Mouse (Mus musculus): ENCODE measurements at regions not wholly inside any gene's neighbourhood (a gene's known extent, or its start where the extent isn't known, plus 50 kb on each side); places are given as distances from the start of the nearest gene placed in this dataset.

DNA sequence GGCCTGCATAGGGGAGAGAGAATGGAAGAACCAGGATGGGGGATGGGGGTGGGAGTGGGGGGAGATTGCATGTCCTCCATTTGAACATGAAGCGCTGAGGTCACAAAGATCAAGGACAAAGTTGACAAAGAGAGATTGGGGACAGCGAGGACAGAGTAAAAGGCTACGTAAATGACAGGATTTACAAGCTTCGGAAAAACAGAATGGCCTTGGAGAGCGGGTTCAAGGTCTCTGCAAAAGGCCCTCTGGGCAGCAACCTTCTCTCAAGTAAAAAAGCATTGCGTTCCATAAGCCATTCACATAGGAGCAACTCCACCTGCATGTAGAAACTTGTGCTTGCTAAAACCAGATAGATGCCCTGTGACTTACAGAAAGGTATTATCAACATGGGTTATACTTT lies 86.0 kb upstream of the Frmd6 start:
- no peak for ATAC-seq (ENCODE audit: insufficient read depth, low read depth)
- H3K36me3 ChIP-seq (replicated peaks; ENCODE audit: control insufficient read depth, insufficient read depth, low read length) = no peaks in the 10 kb centered on the region
- WGBS = 93% methylated on average over 6 of the region's 6 CpGs
- TF ChIP-seq EP300 (IDR thresholded peaks at IDR 0.05; ENCODE audit: low read depth) (no peak), CTCF (IDR thresholded peaks at IDR 0.05; ENCODE audit: low read depth) (no peak)
- no peaks in the 10 kb centered on the region for H3K9me3 ChIP-seq (replicated peaks; ENCODE audit: control insufficient read depth, low read length)
- DNase-seq (ENCODE audit: low spot score) = no peak
- H3K4me1 ChIP-seq (ENCODE audit: control insufficient read depth, insufficient read depth) = no peaks in the 10 kb centered on the region
- no peak overlapping the region for H3K27ac ChIP-seq (ENCODE audit: low read depth)
- no peak overlapping the region for H3K9ac ChIP-seq (replicated peaks; ENCODE audit: low read depth, low read length)
- H3K27me3 ChIP-seq (ENCODE audit: control insufficient read depth, insufficient read depth, low read length) = no peaks in the 10 kb centered on the region
- no peak overlapping the region for H3K4me3 ChIP-seq (ENCODE audit: low read depth, low read length)
- H3K4me2 ChIP-seq (ENCODE audit: low read depth, low read length) = no peak overlapping the region

DNA sequence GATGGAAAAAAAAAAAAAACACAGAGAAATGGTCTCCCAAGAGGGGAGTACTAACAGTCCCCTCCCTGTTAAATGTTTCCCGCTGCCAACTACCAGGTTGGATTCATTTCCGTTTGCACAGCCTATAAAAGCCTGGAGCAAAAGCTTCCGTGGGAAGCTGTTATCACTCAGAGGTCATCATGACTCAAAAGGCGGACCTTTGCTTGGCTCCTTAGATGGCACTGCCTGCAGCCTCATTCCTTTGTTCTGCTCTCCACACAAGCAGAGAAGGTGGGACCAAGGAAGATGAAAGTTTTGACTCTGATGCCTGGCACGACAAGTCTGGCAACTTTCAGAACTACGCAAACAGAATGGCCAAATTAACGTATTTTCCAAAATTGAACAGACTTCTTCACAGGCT lies 85.5 kb upstream of the Frmd6 start:
- ATAC-seq (ENCODE audit: insufficient read depth, low read depth) = no peak
- Histone ChIP-seq H3K4me2 (ENCODE audit: low read depth, low read length) (no peak overlapping the region), H3K27me3 (ENCODE audit: control insufficient read depth, insufficient read depth, low read length) (no peaks in the 10 kb centered on the region), H3K9ac (replicated peaks; ENCODE audit: low read depth, low read length) (no peak overlapping the region), H3K36me3 (replicated peaks; ENCODE audit: control insufficient read depth, insufficient read depth, low read length) (no peaks in the 10 kb centered on the region), H3K9me3 (replicated peaks; ENCODE audit: control insufficient read depth, low read length) (no peaks in the 10 kb centered on the region), H3K4me1 (ENCODE audit: control insufficient read depth, insufficient read depth) (no peaks in the 10 kb centered on the region), H3K4me3 (ENCODE audit: low read depth, low read length) (no peak overlapping the region), H3K27ac (ENCODE audit: low read depth) (no peak overlapping the region)
- no peak for TF ChIP-seq EP300 (IDR thresholded peaks at IDR 0.05; ENCODE audit: low read depth)
- DNase-seq (ENCODE audit: low spot score) = no peak
- WGBS = 62% methylated on average over 7 of the region's 7 CpGs

DNA sequence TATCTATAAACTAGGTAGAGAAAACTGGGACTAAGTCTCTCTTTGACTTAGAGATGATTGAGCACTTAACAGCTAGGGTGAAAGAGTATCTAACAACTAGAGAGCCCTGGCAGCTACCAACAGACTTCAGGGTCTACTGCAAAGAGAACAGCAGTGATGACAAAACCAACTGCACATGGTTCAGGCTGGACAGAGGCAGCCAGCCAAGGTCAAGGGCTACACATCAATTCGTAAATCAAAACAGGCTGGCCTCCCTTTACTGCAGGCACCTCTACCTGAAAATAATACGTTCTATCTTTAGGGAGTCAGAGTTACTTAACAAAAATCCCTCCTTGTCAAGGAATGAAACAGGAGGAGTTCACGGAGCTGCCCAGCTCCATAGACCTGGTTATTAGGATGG lies 82.5 kb upstream of the Frmd6 start:
- Histone ChIP-seq H3K4me2 (ENCODE audit: low read depth, low read length) (no peak overlapping the region), H3K4me1 (ENCODE audit: control insufficient read depth, insufficient read depth) (no peaks in the 10 kb centered on the region), H3K36me3 (replicated peaks; ENCODE audit: control insufficient read depth, insufficient read depth, low read length) (no peaks in the 10 kb centered on the region), H3K9ac (replicated peaks; ENCODE audit: low read depth, low read length) (no peak overlapping the region), H3K27ac (ENCODE audit: low read depth) (no peak overlapping the region), H3K4me3 (ENCODE audit: low read depth, low read length) (no peak overlapping the region), H3K9me3 (replicated peaks; ENCODE audit: control insufficient read depth, low read length) (no peaks in the 10 kb centered on the region), H3K27me3 (ENCODE audit: control insufficient read depth, insufficient read depth, low read length) (no peaks in the 10 kb centered on the region)
- ATAC-seq (ENCODE audit: insufficient read depth, low read depth) (no peak), DNase-seq (ENCODE audit: low spot score) (no peak)
- no peak for TF ChIP-seq EP300 (IDR thresholded peaks at IDR 0.05; ENCODE audit: low read depth)
- no peak for TF ChIP-seq CTCF (IDR thresholded peaks at IDR 0.05; ENCODE audit: low read depth)
- whole genome bisulfite sequencing = 57% methylated on average over 3 of the region's 3 CpGs

DNA sequence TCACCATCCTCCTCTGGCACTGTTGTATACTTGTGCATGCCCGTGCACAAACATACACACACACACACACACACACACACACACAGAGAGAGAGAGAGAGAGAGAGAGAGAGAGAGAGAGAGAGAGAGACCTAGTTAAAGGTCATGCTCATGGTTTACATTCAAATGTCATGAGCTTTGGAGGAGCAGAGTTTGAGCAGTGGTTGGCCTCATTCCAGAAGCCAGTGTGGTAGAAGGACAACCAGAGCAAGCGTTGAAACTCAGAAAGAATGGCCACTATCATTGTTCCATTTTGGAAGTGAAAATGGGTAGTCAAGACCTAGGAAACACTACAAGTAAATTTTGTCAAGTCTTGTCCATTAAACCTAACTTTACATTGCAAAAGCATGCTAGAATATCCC lies 79.6 kb upstream of the Frmd6 start:
- 35% methylated on average over 2 of the region's 2 CpGs for WGBS
- DNase-seq (ENCODE audit: low spot score) = no peak

DNA sequence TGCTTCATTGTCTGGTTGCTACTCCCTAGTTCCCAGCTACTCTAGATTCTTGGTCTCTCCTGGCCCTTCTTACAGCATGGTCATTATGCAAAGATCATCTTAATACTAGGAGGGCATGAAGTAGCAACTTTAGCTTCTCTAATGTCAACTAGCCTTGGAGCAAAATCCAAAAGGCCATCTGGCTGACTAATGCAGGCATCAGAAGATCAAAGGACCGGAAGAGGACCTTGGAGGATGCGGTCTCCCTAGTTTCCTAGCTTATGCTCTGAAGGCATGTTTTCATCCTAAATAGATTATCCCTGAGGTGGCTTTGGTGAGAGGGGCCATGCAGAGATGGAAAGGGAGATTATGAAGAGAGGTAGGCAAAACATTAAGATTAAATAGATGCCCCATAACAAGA lies 75.7 kb upstream of the Frmd6 start:
- Histone ChIP-seq H3K4me3 (ENCODE audit: low read depth, low read length) (no peak overlapping the region), H3K9me3 (replicated peaks; ENCODE audit: control insufficient read depth, low read length) (no peaks in the 10 kb centered on the region), H3K9ac (replicated peaks; ENCODE audit: low read depth, low read length) (no peak overlapping the region), H3K4me2 (ENCODE audit: low read depth, low read length) (no peak overlapping the region), H3K36me3 (replicated peaks; ENCODE audit: control insufficient read depth, insufficient read depth, low read length) (no peaks in the 10 kb centered on the region), H3K27ac (ENCODE audit: low read depth) (no peak overlapping the region), H3K27me3 (ENCODE audit: control insufficient read depth, insufficient read depth, low read length) (no peaks in the 10 kb centered on the region), H3K4me1 (ENCODE audit: control insufficient read depth, insufficient read depth) (no peaks in the 10 kb centered on the region)
- DNase-seq (ENCODE audit: low spot score) (no peak), ATAC-seq (ENCODE audit: insufficient read depth, low read depth) (no peak)
- WGBS = 87% methylated on average over 2 of the region's 2 CpGs
- no peak for TF ChIP-seq CTCF (IDR thresholded peaks at IDR 0.05; ENCODE audit: low read depth)
- TF ChIP-seq EP300 (IDR thresholded peaks at IDR 0.05; ENCODE audit: low read depth) = no peak

More for the DNA sequence above, 79.6 kb upstream of the Frmd6 start:
- no peak overlapping the region for H3K9ac ChIP-seq (replicated peaks; ENCODE audit: low read depth, low read length)
- no peaks in the 10 kb centered on the region for H3K4me1 ChIP-seq (ENCODE audit: control insufficient read depth, insufficient read depth)
- no peak for ATAC-seq (ENCODE audit: insufficient read depth, low read depth)
- H3K4me3 ChIP-seq (ENCODE audit: low read depth, low read length) = no peak overlapping the region
- H3K4me2 ChIP-seq (ENCODE audit: low read depth, low read length) = no peak overlapping the region
- H3K9me3 ChIP-seq (replicated peaks; ENCODE audit: control insufficient read depth, low read length) = no peaks in the 10 kb centered on the region
- TF ChIP-seq CTCF (IDR thresholded peaks at IDR 0.05; ENCODE audit: low read depth) = no peak
- no peak for TF ChIP-seq EP300 (IDR thresholded peaks at IDR 0.05; ENCODE audit: low read depth)
- H3K27ac ChIP-seq (ENCODE audit: low read depth) = no peak overlapping the region
- no peaks in the 10 kb centered on the region for H3K36me3 ChIP-seq (replicated peaks; ENCODE audit: control insufficient read depth, insufficient read depth, low read length)
- H3K27me3 ChIP-seq (ENCODE audit: control insufficient read depth, insufficient read depth, low read length) = no peaks in the 10 kb centered on the region

GRCm38 (mm10) chr12:70750651-70751578 lies 74.4 kb upstream of the Frmd6 start:
- no peak for DNase-seq (ENCODE audit: low spot score)
- Histone ChIP-seq H3K36me3 (replicated peaks; ENCODE audit: control insufficient read depth, insufficient read depth, low read length) (no peaks in the 10 kb centered on the region), H3K4me3 (ENCODE audit: low read depth, low read length) (no peak overlapping the region), H3K9ac (replicated peaks; ENCODE audit: low read depth, low read length) (no peak overlapping the region), H3K9me3 (replicated peaks; ENCODE audit: control insufficient read depth, low read length) (no peaks in the 10 kb centered on the region), H3K27me3 (ENCODE audit: control insufficient read depth, insufficient read depth, low read length) (no peaks in the 10 kb centered on the region), H3K4me1 (ENCODE audit: control insufficient read depth, insufficient read depth) (no peaks in the 10 kb centered on the region), H3K27ac (ENCODE audit: low read depth) (no peak overlapping the region), H3K4me2 (ENCODE audit: low read depth, low read length) (no peak overlapping the region)
- ATAC-seq (ENCODE audit: insufficient read depth, low read depth) = no peak
- TF ChIP-seq CTCF (IDR thresholded peaks at IDR 0.05; ENCODE audit: low read depth) (no peak), EP300 (IDR thresholded peaks at IDR 0.05; ENCODE audit: low read depth) (no peak)
- WGBS = 69% methylated on average over 7 of the region's 7 CpGs
